Mouse (Mus musculus) granulocyte monocyte progenitor cell, adult 5-6 weeks (primary cell): ENCODE data around the gene Mroh2a. TPM values are rescaled to one million over a fixed set of nuclear protein-coding genes. Genes with fewer than 3 reads are reported as not detected.
A peak's percentile ranks its signal among the peaks of the same experiment; 100 is the strongest.

Source experiments
- ATAC-seq: replicated peaks from 2 replicates; pipeline ENCODE4 v1.8.0; 2016; ENCODE audit warnings: mild to moderate bottlenecking, moderate TSS enrichment, inconsistent platforms; ENCODE audit not compliant: poor library complexity, severe bottlenecking
- total RNA-seq, 2 experiments: library from RNA; stranded (forward) in 1 of 2; stranded (reverse) in 1 of 2; fragments of 200-712, 200-1000 nt in 1 of 2; fragments of >200 nt in 1 of 2; fragmentation: Nextera tagmentation in 1 of 2; gene quantifications; 2 replicates each; pipeline ENCODE4 v1.2.3; 2014 to 2017

The Mroh2a gene
- total RNA-seq, 2 experiments from 2014 or later = 0.10 TPM; not detected in 1

GRCm38 (mm10) chr1:88286887-88287696, 60.3 kb downstream of the Mroh2a start:
- no peak for ATAC-seq

GRCm38 (mm10) chr1:88287697-88287980, 60.9 kb downstream of the Mroh2a start:
- ATAC-seq = peak; percentile 42

DNA sequence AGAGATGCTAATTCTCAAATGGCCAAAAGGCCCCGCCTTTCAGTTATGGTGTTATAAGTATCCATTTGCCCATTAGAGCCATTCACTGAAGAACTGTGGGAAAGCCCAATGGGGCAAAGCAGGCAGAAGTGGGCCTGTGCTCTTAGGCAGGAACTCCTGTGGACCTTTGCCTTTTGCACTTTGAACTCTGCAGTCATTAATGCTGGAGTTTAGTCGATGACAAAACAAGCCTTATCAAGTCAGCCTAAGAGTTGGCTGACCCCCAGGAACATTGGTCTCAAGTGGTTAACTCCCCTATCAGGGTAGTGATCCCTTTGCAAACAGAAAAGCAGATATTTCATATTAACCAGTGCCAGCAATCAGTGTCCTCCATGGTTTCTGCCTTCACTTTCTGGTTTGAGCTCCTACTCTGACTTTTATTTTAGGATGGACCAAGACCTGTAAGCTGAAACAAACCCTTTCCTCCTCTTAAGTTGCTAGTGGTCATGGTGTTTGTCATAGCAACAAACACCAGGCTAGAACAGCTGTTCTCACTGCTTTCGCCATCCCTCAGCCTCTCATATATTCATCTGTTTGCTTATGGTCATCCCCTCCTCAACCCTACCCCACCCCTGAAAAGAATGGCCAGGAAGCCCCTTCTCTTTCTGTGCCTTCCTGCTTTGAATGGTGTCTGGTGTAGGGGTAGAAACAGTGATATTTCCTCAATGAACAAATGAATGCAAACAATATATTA, 61.4 kb downstream of the Mroh2a start:
- no peak for ATAC-seq

- no peak for ATAC-seq
Measured at GRCm38 (mm10) chr1:88288789-88289127, 62.0 kb downstream of the Mroh2a start.

DNA sequence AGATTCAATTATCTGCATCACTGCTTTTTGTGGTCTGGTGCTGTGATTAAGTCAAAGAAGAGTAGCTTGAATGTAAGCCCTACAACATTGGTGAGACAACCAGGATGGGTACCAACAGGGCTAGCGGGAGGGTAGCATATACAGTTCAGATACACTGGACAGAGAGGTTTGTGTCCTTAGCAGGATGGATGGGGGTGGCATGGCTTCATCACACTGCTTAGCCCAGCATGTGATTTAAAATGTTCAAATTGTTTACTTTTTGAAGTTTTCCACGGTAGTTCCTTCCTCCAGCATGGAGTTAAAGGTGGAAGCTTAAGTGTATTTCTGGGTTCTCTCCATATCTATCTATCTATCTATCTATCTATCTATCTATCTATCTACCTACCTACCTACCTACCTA, 62.4 kb downstream of the Mroh2a start:
- no peak for ATAC-seq

GRCm38 (mm10) chr1:88289917-88290316, 63.1 kb downstream of the Mroh2a start:
- ATAC-seq = peak; percentile 51

DNA sequence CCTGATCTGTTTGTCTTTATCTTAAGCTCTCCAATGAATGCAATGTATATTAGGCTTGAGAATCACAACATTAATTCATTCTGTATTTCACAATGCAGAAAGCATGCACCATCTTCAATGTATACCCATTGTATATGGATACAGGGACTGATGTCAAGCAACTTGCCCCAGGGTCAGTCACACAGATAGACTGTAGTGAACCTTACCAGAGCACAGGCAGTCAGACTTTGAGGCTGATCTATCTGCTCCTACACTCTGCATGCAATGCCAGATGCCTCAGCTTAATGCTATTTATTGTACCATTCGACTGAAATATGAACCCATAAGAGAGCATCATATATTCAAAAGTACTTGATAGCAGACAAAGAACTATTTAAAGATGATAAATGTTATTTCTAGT, 63.7 kb downstream of the Mroh2a start:
- ATAC-seq = no peak

DNA sequence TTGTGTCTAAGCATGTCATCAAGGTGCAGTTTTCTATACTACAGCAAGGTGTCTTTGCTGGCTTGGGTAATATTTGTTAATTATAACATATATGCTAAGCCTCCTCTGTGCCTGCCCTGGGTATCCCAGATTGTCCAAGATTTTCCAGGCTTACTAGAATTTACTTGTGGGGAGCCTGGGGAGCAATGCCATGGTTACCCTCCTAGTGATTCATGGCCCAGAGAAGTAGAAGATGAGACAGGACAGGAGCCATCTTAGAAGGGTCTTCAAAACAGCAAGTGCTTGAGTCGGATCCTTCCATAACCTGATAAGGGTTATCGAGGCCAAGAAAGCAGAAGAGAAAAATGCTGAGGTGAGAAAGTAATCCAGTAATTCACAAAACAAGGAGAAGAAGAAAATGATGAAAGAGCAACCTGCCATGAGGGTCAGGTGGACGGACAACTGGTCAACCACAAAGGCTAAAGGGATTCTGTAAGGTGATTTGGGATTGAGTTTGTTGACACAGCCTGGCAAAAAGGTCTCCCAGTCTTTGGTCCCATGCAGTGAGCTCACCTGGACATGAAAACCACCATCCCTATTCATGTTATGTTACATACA, 64.7 kb downstream of the Mroh2a start:
- no peak for ATAC-seq

GRCm38 (mm10) chr1:88292057-88292456, 65.3 kb downstream of the Mroh2a start:
- ATAC-seq = no peak

GRCm38 (mm10) chr1:88294650-88295049, 67.9 kb downstream of the Mroh2a start:
- ATAC-seq = no peak

GRCm38 (mm10) chr1:88296171-88296920, 69.6 kb downstream of the Mroh2a start:
- ATAC-seq = no peak

- ATAC-seq = no peak
Measured at GRCm38 (mm10) chr1:88297480-88298258, 70.9 kb downstream of the Mroh2a start.

- ATAC-seq = no peak
Measured at GRCm38 (mm10) chr1:88298686-88299528, 72.1 kb downstream of the Mroh2a start.

DNA sequence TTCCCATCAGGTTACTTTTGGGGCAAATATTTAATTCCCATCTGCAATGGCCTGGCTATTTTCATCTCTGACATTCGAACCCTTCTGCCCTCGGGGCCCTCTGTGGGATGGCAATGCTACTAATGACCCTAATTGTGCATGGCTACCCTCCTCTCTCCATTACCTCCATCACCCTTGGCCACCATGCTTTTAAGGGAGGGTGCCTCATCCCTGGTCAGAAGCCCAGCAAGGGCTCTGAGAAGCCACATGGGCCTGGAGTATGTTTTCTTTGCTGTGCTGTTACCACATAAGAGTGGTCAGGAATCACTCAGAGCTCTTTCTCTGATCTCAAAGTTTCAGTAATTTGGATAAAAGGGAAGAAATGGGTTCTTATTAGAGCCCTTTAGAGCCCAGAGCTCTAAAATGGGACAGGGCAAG, 72.8 kb downstream of the Mroh2a start:
- no peak for ATAC-seq

DNA sequence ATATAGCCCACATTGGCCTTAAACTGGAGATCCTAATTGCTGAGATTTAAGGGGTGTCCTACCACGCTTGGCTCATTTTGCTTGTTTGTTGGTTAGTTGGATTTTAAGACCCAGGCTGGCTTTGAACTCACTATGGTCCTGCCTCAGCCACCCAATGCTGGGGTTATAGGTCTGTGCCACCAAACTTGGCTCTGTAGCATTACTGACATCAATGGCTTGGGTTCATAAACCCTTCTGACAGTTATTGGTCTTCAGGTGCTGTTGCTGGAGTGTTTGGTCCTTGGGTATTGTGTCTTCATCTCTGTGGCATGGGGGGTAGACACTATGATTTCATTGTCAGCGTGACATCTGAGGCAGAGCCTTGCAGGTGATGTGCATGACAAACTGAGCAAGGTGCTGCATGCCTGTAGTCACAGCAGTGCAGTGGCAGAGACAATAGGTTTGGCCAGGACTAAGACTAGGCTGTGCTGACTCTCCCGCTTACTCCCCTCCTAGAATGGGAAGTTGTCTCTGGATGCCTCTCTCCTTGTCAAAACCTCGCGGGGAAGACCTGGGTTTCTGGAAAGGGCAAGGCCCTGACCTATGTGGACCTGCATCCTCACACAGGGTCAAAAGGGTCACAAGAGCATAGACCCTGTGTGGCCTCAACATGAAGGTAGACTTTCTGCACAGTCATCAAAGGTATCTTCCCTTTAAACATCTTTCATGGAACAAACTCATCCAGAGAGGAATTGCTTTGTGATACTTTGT, 73.7 kb downstream of the Mroh2a start:
- ATAC-seq = no peak

DNA sequence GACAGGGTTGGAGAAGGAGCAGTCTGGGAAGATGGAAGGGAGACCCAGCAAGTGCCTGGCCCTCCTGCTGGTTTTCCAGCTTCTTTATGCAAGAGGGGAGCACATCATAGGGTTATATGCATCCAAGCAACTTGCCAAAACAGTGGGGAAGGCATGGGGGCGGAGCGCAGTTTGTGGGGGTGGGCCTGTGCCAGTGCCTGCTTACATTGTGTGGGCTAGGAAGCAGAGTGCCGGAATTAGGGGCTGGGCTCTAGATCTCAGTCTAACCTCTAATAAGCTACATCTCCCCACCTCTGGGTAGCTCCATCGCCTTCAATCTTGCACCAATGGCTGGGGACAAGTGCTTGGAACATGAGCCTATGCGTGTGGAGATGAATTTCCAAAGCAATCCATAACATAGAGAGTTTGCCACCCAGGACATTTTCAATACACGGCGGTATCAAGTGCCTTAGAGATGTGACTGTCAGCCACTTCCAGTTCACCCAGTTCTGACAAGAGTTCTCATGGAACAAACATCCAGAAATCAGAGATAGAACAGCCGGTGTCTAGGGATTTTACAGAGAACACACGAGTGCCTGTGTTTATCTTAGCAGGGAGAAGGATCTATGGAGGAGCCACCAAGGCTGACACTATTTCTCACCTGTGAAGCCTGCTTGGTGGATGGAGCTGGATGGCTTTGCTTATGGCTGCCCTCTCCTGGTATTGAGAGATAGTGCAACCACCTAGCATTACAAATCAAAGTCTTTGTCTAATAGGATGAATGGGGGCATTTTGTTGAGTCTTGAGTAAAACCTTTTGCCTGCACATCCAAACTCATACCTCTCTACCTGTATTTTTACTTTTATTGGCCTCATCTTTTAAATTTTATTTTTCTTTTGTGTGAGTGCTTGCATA, 74.6 kb downstream of the Mroh2a start:
- peak; percentile 26; the same call in 1 of the 2 replicates for ATAC-seq

DNA sequence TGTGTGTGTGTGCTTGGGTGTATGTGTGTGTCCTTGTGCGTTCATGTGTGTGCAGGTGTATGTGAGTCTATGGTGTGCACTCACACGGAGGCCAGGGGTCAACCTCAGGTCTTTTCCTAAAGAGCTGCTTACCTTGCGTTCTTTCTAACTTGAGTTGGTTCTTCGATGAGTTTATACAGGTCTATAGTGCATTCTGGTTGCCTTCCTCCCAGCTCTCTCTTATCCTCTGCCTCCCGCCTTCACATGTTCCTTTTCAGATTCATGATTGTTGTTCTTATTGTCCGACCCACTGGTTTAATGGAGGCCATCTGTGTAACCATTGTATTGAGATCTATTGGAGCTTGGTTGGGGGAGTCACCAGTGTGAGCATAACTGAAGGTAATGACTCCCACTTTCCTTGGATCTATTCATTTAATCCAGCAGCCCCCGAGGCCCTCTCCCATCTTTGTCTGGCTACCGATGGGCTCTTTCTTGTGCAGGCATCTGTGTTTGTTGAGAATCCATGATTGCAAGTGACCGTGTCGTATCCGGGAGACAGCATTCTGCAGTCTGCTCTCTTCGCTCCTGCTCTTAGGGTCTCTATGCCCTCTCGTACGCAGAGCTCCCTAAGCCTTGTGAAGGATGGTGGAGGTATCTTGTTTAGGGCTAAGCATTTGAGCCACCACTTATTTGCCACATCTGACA, 75.4 kb downstream of the Mroh2a start:
- ATAC-seq = no peak
